Mouse (Mus musculus) CH12.LX (cell line): Measurements from ENCODE around the gene Gm20388. TPM values are rescaled to one million over a fixed set of nuclear protein-coding genes. Genes with fewer than 3 reads are reported as not detected.

Experiments
- DNase-seq: peaks from one replicate; pipeline ENCODE4 v3.0.0-alpha.2; 2013; ENCODE audit errors: extremely low read depth
- H3K27ac ChIP-seq: 2 replicates; pipeline ENCODE4 v1.5.1; 2012; ENCODE audit warnings: low read depth, mild to moderate bottlenecking, control low read depth, moderate library complexity; ENCODE audit not compliant: insufficient read depth
- H3K27me3 ChIP-seq: replicated peaks from 2 replicates; pipeline ENCODE3; 2012; ENCODE audit warnings: inconsistent platforms
- H3K36me3 ChIP-seq, 2 experiments: replicated peaks in 1 of 2; 2 replicates each; pipeline versions ENCODE3 to v1.6.1; 2012; ENCODE audit warnings: inconsistent platforms in 1 of 2, low read length in 1 of 2, mild to moderate bottlenecking in 1 of 2, mixed read lengths in 1 of 2, moderate library complexity in 1 of 2; ENCODE audit not compliant: control insufficient read depth in 1 of 2, insufficient read depth in 1 of 2
- H3K4me1 ChIP-seq, 2 experiments: 2 replicates each; pipeline ENCODE4 v1.6.1; 2012; ENCODE audit warnings: inconsistent platforms in 1 of 2, moderate library complexity in 1 of 2; ENCODE audit not compliant: insufficient read depth in 2 of 2, control insufficient read depth in 1 of 2
- H3K4me2 ChIP-seq: 2 replicates; pipeline ENCODE4 v1.6.1; 2012; ENCODE audit warnings: low read depth, mild to moderate bottlenecking, control low read depth; ENCODE audit not compliant: poor library complexity, insufficient read depth, severe bottlenecking
- H3K4me3 ChIP-seq, 3 experiments: fragments of 150-350 bp in 1 of 3; sonication (generic) in 1 of 3; replicated peaks in 1 of 3; 2 replicates each; pipeline versions ENCODE3 to v1.5.1; 2011 to 2012; ENCODE audit warnings: low read depth in 2 of 3, low read length in 2 of 3, mild to moderate bottlenecking in 2 of 3, moderate library complexity in 2 of 3, control low read depth in 1 of 3, improper control_type of control experiment in 1 of 3, inconsistent platforms in 1 of 3, mixed read lengths in 1 of 3; ENCODE audit not compliant: poor library complexity in 1 of 3
- H3K79me2 ChIP-seq: replicated peaks from 2 replicates; pipeline ENCODE4 v1.6.1; 2012; ENCODE audit warnings: mild to moderate bottlenecking, moderate library complexity; ENCODE audit not compliant: control insufficient read depth, poor library complexity, insufficient read depth, severe bottlenecking; ENCODE audit errors: extremely low read depth
- H3K9ac ChIP-seq: 2 replicates; pipeline ENCODE4 v1.6.1; 2012; ENCODE audit warnings: low read depth, mild to moderate bottlenecking, control low read depth, moderate library complexity; ENCODE audit not compliant: insufficient read depth
- H3K9me3 ChIP-seq: replicated peaks from 2 replicates; pipeline ENCODE3; 2012; ENCODE audit warnings: low read length, inconsistent platforms, mixed read lengths
- E2F4 ChIP-seq: IDR thresholded peaks from 2 replicates; pipeline ENCODE4 v1.6.1; 2011; ENCODE audit warnings: low read depth, low read length, improper control_type of control experiment; ENCODE audit not compliant: insufficient replicate concordance
- JUND ChIP-seq: conservative IDR thresholded peaks from 2 replicates; pipeline ENCODE4 v1.6.1; 2011; ENCODE audit warnings: low read depth, low read length, improper control_type of control experiment
- MAFK ChIP-seq: IDR thresholded peaks from 2 replicates; pipeline ENCODE4 v1.6.1; 2011; ENCODE audit warnings: low read length, improper control_type of control experiment; ENCODE audit not compliant: insufficient replicate concordance
- MAX ChIP-seq: IDR thresholded peaks from 2 replicates; pipeline ENCODE4 v1.6.1; 2011; ENCODE audit warnings: low read length, improper control_type of control experiment
- MXI1 ChIP-seq: IDR thresholded peaks from 2 replicates; pipeline ENCODE4 v1.6.1; 2011; ENCODE audit warnings: mild to moderate bottlenecking, low read depth, low read length, improper control_type of control experiment
- MYC ChIP-seq: IDR thresholded peaks from 2 replicates; pipeline ENCODE4 v1.6.1; 2011; ENCODE audit warnings: low read depth, mild to moderate bottlenecking, improper control_type of control experiment, low read length
- NRF1 ChIP-seq: IDR thresholded peaks from 2 replicates; pipeline ENCODE4 v1.6.1; 2014; ENCODE audit warnings: low read depth, mild to moderate bottlenecking, inconsistent platforms, low read length, improper control_type of control experiment, moderate library complexity
- PAX5 ChIP-seq: IDR thresholded peaks from 2 replicates; pipeline ENCODE4 v1.6.1; 2012; ENCODE audit warnings: low read length, inconsistent platforms, mixed read lengths
- POLR2AphosphoS2 ChIP-seq: IDR thresholded peaks from 2 replicates; pipeline ENCODE4 v1.6.1; 2011; ENCODE audit warnings: low read depth, low read length, improper control_type of control experiment
- RAD21 ChIP-seq: IDR thresholded peaks from 2 replicates; pipeline ENCODE4 v1.6.1; 2011; ENCODE audit warnings: low read depth, mild to moderate bottlenecking, low read length, improper control_type of control experiment, moderate library complexity
- RCOR1 ChIP-seq: conservative IDR thresholded peaks from 2 replicates; pipeline ENCODE4 v1.6.1; 2012; ENCODE audit warnings: low read depth, mild to moderate bottlenecking, inconsistent platforms, low read length, improper control_type of control experiment
- SIN3A ChIP-seq: IDR thresholded peaks from 2 replicates; pipeline ENCODE4 v1.6.1; 2012; ENCODE audit warnings: low read length, improper control_type of control experiment, inconsistent platforms
- SMC3 ChIP-seq: IDR thresholded peaks from 2 replicates; pipeline ENCODE4 v1.6.1; 2011; ENCODE audit warnings: low read depth, low read length, improper control_type of control experiment
- TBP ChIP-seq: conservative IDR thresholded peaks from 2 replicates; pipeline ENCODE4 v1.6.1; 2011; ENCODE audit warnings: low read depth, low read length, improper control_type of control experiment
- UBTF ChIP-seq: IDR thresholded peaks from 2 replicates; pipeline ENCODE4 v1.6.1; 2012; ENCODE audit warnings: low read depth, mild to moderate bottlenecking, inconsistent platforms, low read length, improper control_type of control experiment, moderate library complexity
- USF1 ChIP-seq: IDR thresholded peaks from 2 replicates; pipeline ENCODE4 v1.6.1; 2014; ENCODE audit warnings: low read depth, mild to moderate bottlenecking, inconsistent platforms, low read length, improper control_type of control experiment
- USF2 ChIP-seq: conservative IDR thresholded peaks from 2 replicates; pipeline ENCODE4 v1.6.1; 2011; ENCODE audit warnings: low read depth, low read length, improper control_type of control experiment
- ZC3H11A ChIP-seq: IDR thresholded peaks from 2 replicates; pipeline ENCODE4 v1.6.1; 2012; ENCODE audit warnings: low read depth, mild to moderate bottlenecking, inconsistent platforms, low read length, improper control_type of control experiment
- ZNF384 ChIP-seq: IDR thresholded peaks from 2 replicates; pipeline ENCODE4 v1.6.1; 2012; ENCODE audit warnings: low read depth, low read length, improper control_type of control experiment, inconsistent platforms
- dilution Hi-C: fragments of 300-500 bp; cut with MboI; formaldehyde crosslinking; loops from 2 replicates; pipeline ENCODE4 v1.14.3; 2020; ENCODE audit warnings: low sequenced_read_pairs; ENCODE audit not compliant: extremely low pct_unique_long_range_greater_than_20kb, extremely low pct_ligation_motif_present
- in situ Hi-C: fragments of 300-500 bp; cut with MboI; formaldehyde crosslinking; loops from 3 replicates; pipeline ENCODE4 v1.14.3; 2019; ENCODE audit warnings: low sequenced_read_pairs, low pct_ligation_motif_present, low pct_unique_long_range_greater_than_20kb, mixed read lengths
- polyA plus RNA-seq: library from polyadenylated mRNA; unstranded; fragments of >175 nt; gene quantifications from 2 replicates; pipeline ENCODE4 v1.2.1, GENCODE M21; 2012; ENCODE audit warnings: low read depth; ENCODE audit not compliant: insufficient read length
- total RNA-seq, 2 experiments: library from RNA; depleted of rRNA; stranded (reverse); fragments of 300-350 nt in 1 of 2; fragments of >200 nt in 1 of 2; gene quantifications; 2 replicates each; pipeline ENCODE4 v1.2.3; 2012 to 2014

The Gm20388 gene
- total and polyA plus RNA-seq, 3 experiments = 14.8 to 26.3 (median 22.2) TPM

- DNase-seq = no peak
- H3K4me3 ChIP-seq = no peak overlapping the region
- peaks cover 12 to 48% of the 10 kb centered on the region in 2 experiments for H3K4me1 ChIP-seq
- H3K9me3 ChIP-seq = no peaks in the 10 kb centered on the region
- dilution Hi-C loops (no loop called here), in situ Hi-C loops (no loop called here)
- TF ChIP-seq PAX5 (no peak), ZC3H11A (no peak), RAD21 (no peak), MAFK (no peak), SIN3A (no peak), USF1 (no peak), TBP (no peak), SMC3 (no peak), NRF1 (no peak), MYC (no peak), UBTF (no peak)
- no peaks in the 10 kb centered on the region for H3K27me3 ChIP-seq
- no peaks in the 10 kb centered on the region for H3K79me2 ChIP-seq
- no peak overlapping the region for H3K27ac ChIP-seq
- no peak overlapping the region for H3K9ac ChIP-seq
- H3K36me3 ChIP-seq = peaks cover 33 to 93% of the 10 kb centered on the region in 2 experiments
- H3K4me2 ChIP-seq = no peak overlapping the region
Measured at GRCm38 (mm10) chr8:120752082-120752452, 841.4 kb downstream of the Gm20388 start.

- peaks cover 9 to 48% of the 10 kb centered on the region in 2 experiments for H3K4me1 ChIP-seq
- TF ChIP-seq MAX (no peak), ZNF384 (no peak), E2F4 (no peak), USF2 (no peak), MXI1 (no peak), ZC3H11A (no peak), NRF1 (no peak), TBP (no peak), POLR2AphosphoS2 (no peak), UBTF (no peak), RCOR1 (no peak), JUND (no peak)
Measured at GRCm38 (mm10) chr8:120753476-120753875, 842.8 kb downstream of the Gm20388 start.

More at GRCm38 (mm10) chr8:120753476-120753875, 842.8 kb downstream of the Gm20388 start:
- in situ Hi-C loops (no loop called here), dilution Hi-C loops (no loop called here)
- Histone ChIP-seq H3K79me2 (no peaks in the 10 kb centered on the region), H3K36me3 (peaks cover 27 to 79% of the 10 kb centered on the region in 2 experiments), H3K27ac (no peak overlapping the region), H3K4me2 (no peak overlapping the region), H3K9me3 (no peaks in the 10 kb centered on the region), H3K4me3 (no peak overlapping the region), H3K27me3 (no peaks in the 10 kb centered on the region), H3K9ac (no peak overlapping the region)
- DNase-seq = no peak
